ENCODE assay signal across 18 mouse cellular contexts in the genomic region with DNA sequence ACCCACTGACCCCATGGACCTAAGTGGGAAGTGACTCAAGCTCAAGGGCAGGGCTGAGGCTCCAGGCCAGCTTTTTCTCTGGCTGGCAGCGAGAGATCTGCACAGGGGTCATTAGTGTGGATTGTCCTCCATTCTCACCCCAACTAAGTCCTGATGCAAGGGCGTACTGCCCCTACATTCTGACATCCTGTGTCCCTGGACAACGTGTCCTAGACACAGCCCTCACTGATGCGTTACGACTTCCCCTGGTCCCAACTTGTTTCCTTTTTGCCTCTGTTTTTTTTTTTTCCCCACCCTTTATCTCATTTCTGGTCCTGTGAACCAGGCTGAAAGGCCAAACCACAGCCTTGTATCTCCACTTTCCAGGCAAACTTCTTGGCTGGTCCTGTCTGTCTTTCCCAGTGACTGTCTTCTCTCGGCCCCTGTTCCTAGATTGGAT. TPM values are rescaled to one million over a fixed set of nuclear protein-coding genes. Genes with fewer than 3 reads are reported as not detected.
DNase-seq lines count a peak whose midpoint lies in the region; ATAC-seq lines count a peak whose summit lies in the region.
"Had no signal": no experiment of that assay in that cellular context is flagged by ENCODE, and none has a peak within 500 bp of the region (broad histone marks: within the 10 kb centered on the region; RNA-seq: fewer than 3 reads in every experiment).

No protein-coding gene starts in this region.

- H3K9ac ChIP-seq in heart, embryonic 11.5 days (ENCODE audit: low read depth, low read length), result no peak overlapping the region
- H3K9ac ChIP-seq in forebrain, embryonic 13.5 days, result no peak overlapping the region
- H3K9ac ChIP-seq: embryonic facial prominence, embryonic 12.5 days; heart, embryonic 15.5 days; neural tube, embryonic 12.5 days had no signal

- H3K36me3 ChIP-seq in heart, embryonic 11.5 days (ENCODE audit: control insufficient read depth, insufficient read depth, low read length), result no peaks in the 10 kb centered on the region
- H3K36me3 ChIP-seq in forebrain, embryonic 13.5 days (ENCODE audit: poor library complexity, severe bottlenecking), result no peaks in the 10 kb centered on the region
- H3K36me3 ChIP-seq: embryonic facial prominence, embryonic 12.5 days; heart, embryonic 15.5 days; limb, embryonic 10.5 days; neural tube, embryonic 12.5 days had no signal

- 61% methylated on average over 6 of the region's 6 CpGs for WGBS in heart, embryonic 11.5 days (ENCODE audit: insufficient replicate concordance)
- 84% methylated on average over 6 of the region's 6 CpGs for WGBS in forebrain, embryonic 13.5 days

- peaks cover 35% of the 10 kb centered on the region for H3K4me1 ChIP-seq in heart, embryonic 11.5 days (ENCODE audit: control insufficient read depth, insufficient read depth, low read length)
- peaks cover 10% of the 10 kb centered on the region for H3K4me1 ChIP-seq in forebrain, embryonic 13.5 days

- no peaks in the 10 kb centered on the region for H3K9me3 ChIP-seq in heart, embryonic 11.5 days (replicated peaks; ENCODE audit: control insufficient read depth, low read length)
- H3K9me3 ChIP-seq in forebrain, embryonic 13.5 days (replicated peaks), result no peaks in the 10 kb centered on the region
- H3K9me3 ChIP-seq: embryonic facial prominence, embryonic 12.5 days; heart, embryonic 15.5 days; limb, embryonic 10.5 days; neural tube, embryonic 12.5 days had no signal

- H3K4me2 ChIP-seq in heart, embryonic 11.5 days, result no peak overlapping the region
- no peak overlapping the region for H3K4me2 ChIP-seq in forebrain, embryonic 13.5 days
- H3K4me2 ChIP-seq: embryonic facial prominence, embryonic 12.5 days; heart, embryonic 15.5 days; neural tube, embryonic 12.5 days had no signal

- no peaks in the 10 kb centered on the region for H3K27me3 ChIP-seq in heart, embryonic 11.5 days (ENCODE audit: control insufficient read depth, insufficient read depth, low read length)
- no peaks in the 10 kb centered on the region for H3K27me3 ChIP-seq in forebrain, embryonic 13.5 days
- H3K27me3 ChIP-seq: embryonic facial prominence, embryonic 12.5 days; heart, embryonic 15.5 days; neural tube, embryonic 12.5 days; Patski had no signal

- H3K4me3 ChIP-seq in heart, embryonic 11.5 days (ENCODE audit: low read depth, low read length), result no peak overlapping the region
- H3K4me3 ChIP-seq in forebrain, embryonic 13.5 days, result no peak overlapping the region
- H3K4me3 ChIP-seq: embryonic facial prominence, embryonic 12.5 days; heart, embryonic 15.5 days; limb, embryonic 10.5 days; neural tube, embryonic 12.5 days had no signal

- ATAC-seq in heart, embryonic 11.5 days (replicated peaks; ENCODE audit: insufficient number of reproducible peaks, low FRiP score, low TSS enrichment), result no peak
- ATAC-seq in megakaryocyte progenitor cell, adult 5-6 weeks (replicated peaks; ENCODE audit: poor library complexity), result peak; percentile 19
- no peak for ATAC-seq in forebrain, embryonic 13.5 days

- DNase-seq in heart, adult 9 months (ENCODE audit: low spot score in 2 of 2), result peak; percentile 12 to 46
- DNase-seq in lung, postnatal 36 days, result peak; percentile 28
- no peak for DNase-seq in lung, postnatal 10 days
- DNase-seq in adrenal gland, postnatal 10 days, result peak; percentile 64
- no peak for DNase-seq in layer of hippocampus, postnatal 14 days (ENCODE audit: low spot score in 2 of 2)
- DNase-seq: midbrain, embryonic 14.5 days; retina, postnatal 1 day; spleen, adult 18-20 months; thymus, postnatal 36 days had no signal

- no peak overlapping the region for H3K27ac ChIP-seq in heart, embryonic 11.5 days (ENCODE audit: low read depth, low read length)
- H3K27ac ChIP-seq in forebrain, embryonic 13.5 days, result no peak overlapping the region
- H3K27ac ChIP-seq: embryonic facial prominence, embryonic 12.5 days; heart, embryonic 15.5 days; hindbrain, postnatal 0 days; neural tube, embryonic 12.5 days had no signal

RNA-seq across cellular contexts. Expression of a gene that starts 10.9 kb away (rescaled TPM):
- polyA plus RNA-seq in heart, embryonic 11.5 days (2014; fragmentation: Nextera tagmentation; extraction: Ambion mirVana), result 3.9 and 4.6 TPM in 2 replicates
- total RNA-seq in adrenal gland, postnatal 10 days (2021), result 10 to 100 TPM in 1 of 2 experiments, 1 to 10 TPM in 1; 9.4 to 15.4 TPM
- 2.0 and 2.2 TPM in 2 replicates for total RNA-seq in megakaryocyte progenitor cell, adult 5-6 weeks (2015)
- 4.0 and 5.3 TPM in 2 replicates for total RNA-seq in megakaryocyte progenitor cell, adult 5-6 weeks (2017)
- total RNA-seq in layer of hippocampus, postnatal 14 days (2021), result 1 to 10 TPM; 2.1 to 2.5 TPM
- polyA plus RNA-seq in forebrain, embryonic 13.5 days (2015; fragmentation: Nextera tagmentation; extraction: Ambion mirVana), result 0.43 and 0.89 TPM in 2 replicates

Comparison
In these comparisons a context has a peak if more than half of its experiments do, and no peak if none do; other contexts are left out.
1. DNase-seq: peak in heart, adult 9 months (2 of 2), lung, postnatal 36 days (single experiment) and adrenal gland, postnatal 10 days (single experiment); none in lung, postnatal 10 days (single experiment) and layer of hippocampus, postnatal 14 days (0 of 2).